Mouse (Mus musculus) heart, postnatal 10 days (tissue): Measurements from ENCODE around the gene Ndufa13. TPM values are rescaled to one million over a fixed set of nuclear protein-coding genes. Genes with fewer than 3 reads are reported as not detected.
"Not testable (repeated sequence)": the region's sequence is repeated elsewhere in the genome, so short reads cannot be mapped to it uniquely, and the experiment has no call there.

Experiments used
- DNase-seq, 2 experiments: peaks; one replicate each; pipeline ENCODE4 v3.0.0; 2021
- intact Hi-C: fragments of 180-260 bp; cut with DNase I; formaldehyde crosslinking; loops from one replicate; pipeline ENCODE4 v1.15.1; 2025
- total RNA-seq, 2 experiments: library from RNA; stranded (reverse); gene quantifications; 2 replicates each; pipeline ENCODE4 v1.2.3; 2021

Gene Ndufa13
- 100 to 1,000 TPM; 376 to 397 TPM for total RNA-seq

- DNase-seq = peak in 1 of 2 experiments; percentile 47
- intact Hi-C loops = no loop called here
Observed at GRCm38 (mm10) chr8:69902163-69903062, at the start of gene Ndufa13, which contains the start of the genes Tssk6 and Yjefn3. Ndufa13 (minus strand) TSS chr8:69902558. Tssk6 (plus strand) TSS chr8:69902184. Yjefn3 (minus strand) TSS chr8:69902712.

GRCm38 (mm10) chr8:69950300-69950699, 47.9 kb upstream of the Ndufa13 start:
- intact Hi-C loops = no loop called here
- DNase-seq = no peak

GRCm38 (mm10) chr8:69942495-69942894, 40.1 kb upstream of the Ndufa13 start:
- intact Hi-C loops = not testable (repeated sequence)

GRCm38 (mm10) chr8:69940386-69940785, 38.0 kb upstream of the Ndufa13 start:
- intact Hi-C loops = loop anchor here (2.0 kb wide), 1 partner anchor 14 kb away; no protein-coding TSS in a partner anchor

More at GRCm38 (mm10) chr8:69942495-69942894, 40.1 kb upstream of the Ndufa13 start:
- not testable (repeated sequence) for DNase-seq

GRCm38 (mm10) chr8:69939633-69940032, 37.3 kb upstream of the Ndufa13 start:
- intact Hi-C loops = loop anchor here (2.0 kb wide), 2 partner anchors 15 to 33 kb away; no protein-coding TSS in a partner anchor
- peak; percentile 62 to 66 for DNase-seq

More at GRCm38 (mm10) chr8:69940386-69940785, 38.0 kb upstream of the Ndufa13 start:
- DNase-seq = no peak

GRCm38 (mm10) chr8:69938245-69938982, 36.1 kb upstream of the Ndufa13 start:
- intact Hi-C loops = loop anchor here (2.0 kb wide), 1 partner anchor 34 kb away; no protein-coding TSS in a partner anchor
- DNase-seq = no peak

- intact Hi-C loops = no loop called here
- no peak for DNase-seq
Observed at GRCm38 (mm10) chr8:69937466-69937865, 35.1 kb upstream of the Ndufa13 start.

- intact Hi-C loops = no loop called here
- DNase-seq = peak; percentile 86 to 89
Observed at GRCm38 (mm10) chr8:69936050-69936794, 33.9 kb upstream of the Ndufa13 start.

- DNase-seq = no peak
- intact Hi-C loops = loop anchor here (2.0 kb wide), 1 partner anchor 15 kb away; no protein-coding TSS in a partner anchor
Observed at GRCm38 (mm10) chr8:69935431-69935830, 33.1 kb upstream of the Ndufa13 start.

- intact Hi-C loops = loop anchor here (2.0 kb wide), 1 partner anchor 14 kb away; no protein-coding TSS in a partner anchor
- no peak for DNase-seq
Observed at GRCm38 (mm10) chr8:69934582-69934981, 32.2 kb upstream of the Ndufa13 start.

- DNase-seq = no peak
- intact Hi-C loops = loop anchor here (2.0 kb wide), 1 partner anchor 13 kb away; no protein-coding TSS in a partner anchor
Observed at GRCm38 (mm10) chr8:69933811-69934210, 31.5 kb upstream of the Ndufa13 start.

- DNase-seq = no peak
- intact Hi-C loops = no loop called here
Observed at GRCm38 (mm10) chr8:69926901-69927300, 24.5 kb upstream of the Ndufa13 start.

- no peak for DNase-seq
- intact Hi-C loops = no loop called here
Observed at GRCm38 (mm10) chr8:69923986-69924385, 21.6 kb upstream of the Ndufa13 start.

- intact Hi-C loops = loop anchor here (2.0 kb wide), 2 partner anchors 14 to 52 kb away; no protein-coding TSS in a partner anchor
- no peak for DNase-seq
Observed at GRCm38 (mm10) chr8:69921141-69921540, 18.8 kb upstream of the Ndufa13 start.

GRCm38 (mm10) chr8:69919876-69920662, 17.7 kb upstream of the Ndufa13 start:
- intact Hi-C loops = loop anchor here (1.0 to 5.0 kb wide), 5 partner anchors 15 to 247 kb away; partner anchors contain the start of gene Ncan
- DNase-seq = peak; percentile 69 to 78

- DNase-seq = peak; percentile 88 to 91
- intact Hi-C loops = loop anchor here (1.0 to 5.0 kb wide), 3 partner anchors 82 to 248 kb away; partner anchors contain the start of gene Ncan
Observed at GRCm38 (mm10) chr8:69919010-69919409, 16.7 kb upstream of the Ndufa13 start.

GRCm38 (mm10) chr8:69918506-69918905, 16.1 kb upstream of the Ndufa13 start:
- intact Hi-C loops = loop anchor here (2.0 to 5.0 kb wide), 2 partner anchors 204 to 248 kb away; partner anchors contain the start of gene Ncan
- DNase-seq = no peak

GRCm38 (mm10) chr8:69915748-69916147, 13.4 kb upstream of the Ndufa13 start:
- peak; percentile 57 to 67 for DNase-seq
- intact Hi-C loops = loop anchor here (5.0 kb wide), 1 partner anchor 207 kb away; the partner anchor contains the start of gene Ncan

- no peak for DNase-seq
- intact Hi-C loops = no loop called here
Observed at GRCm38 (mm10) chr8:69914526-69914925, 12.2 kb upstream of the Ndufa13 start.
